Mouse (Mus musculus): ENCODE results near the gene Renbp. TPM values are rescaled to one million over a fixed set of nuclear protein-coding genes. Genes with fewer than 3 reads are reported as not detected.

The Renbp gene
- polyA plus RNA-seq, 1 experiment: 8.7 TPM

- no peak overlapping the region for H3K27ac ChIP-seq (ENCODE audit: insufficient read depth, low read length)
- no peak for TF ChIP-seq POLR2A (IDR thresholded peaks at IDR 0.05; ENCODE audit: extremely low read depth, insufficient read depth, low read length)
- TF ChIP-seq CTCF (IDR thresholded peaks at IDR 0.05; ENCODE audit: extremely low read depth, insufficient read depth, low read length): 0 out of 2 replicates have a peak, but pooled peaks have one; percentile 22
- no peaks in the 10 kb centered on the region for H3K4me1 ChIP-seq (ENCODE audit: control insufficient read depth, insufficient read depth, low read length)
- H3K4me3 ChIP-seq (ENCODE audit: insufficient read depth, low read length): no peak overlapping the region
These were observed 32.7 kb downstream of the Renbp start for GRCm38 (mm10) chrX:73897959-73898358.

GRCm38 (mm10) chrX:73895719-73896118, 34.9 kb downstream of the Renbp start, which contains the start of gene L1cam:
Gene L1cam (minus strand): TSS chrX:73896105.
- peak; percentile 46 for TF ChIP-seq CTCF (IDR thresholded peaks at IDR 0.05; ENCODE audit: extremely low read depth, insufficient read depth, low read length)
- no peak for TF ChIP-seq POLR2A (IDR thresholded peaks at IDR 0.05; ENCODE audit: extremely low read depth, insufficient read depth, low read length)
- Histone ChIP-seq H3K27ac (ENCODE audit: insufficient read depth, low read length) (no peak within 1 kb of the TSS), H3K4me3 (ENCODE audit: insufficient read depth, low read length) (no peak within 1 kb of the TSS), H3K4me1 (ENCODE audit: control insufficient read depth, insufficient read depth, low read length) (no peaks in the 10 kb centered on the region)

- H3K4me1 ChIP-seq (ENCODE audit: control insufficient read depth, insufficient read depth, low read length): no peaks in the 10 kb centered on the region
- TF ChIP-seq POLR2A (IDR thresholded peaks at IDR 0.05; ENCODE audit: extremely low read depth, insufficient read depth, low read length) (no peak), CTCF (IDR thresholded peaks at IDR 0.05; ENCODE audit: extremely low read depth, insufficient read depth, low read length) (no peak)
- no peak overlapping the region for H3K27ac ChIP-seq (ENCODE audit: insufficient read depth, low read length)
- no peak overlapping the region for H3K4me3 ChIP-seq (ENCODE audit: insufficient read depth, low read length)
These were observed 37.8 kb downstream of the Renbp start for GRCm38 (mm10) chrX:73892833-73893232.

- no peak within 1 kb of the TSS for H3K4me3 ChIP-seq (ENCODE audit: insufficient read depth, low read length)
- H3K27ac ChIP-seq (ENCODE audit: insufficient read depth, low read length): no peak within 1 kb of the TSS
- TF ChIP-seq CTCF (IDR thresholded peaks at IDR 0.05; ENCODE audit: extremely low read depth, insufficient read depth, low read length): no peak
- TF ChIP-seq POLR2A (IDR thresholded peaks at IDR 0.05; ENCODE audit: extremely low read depth, insufficient read depth, low read length): no peak
- no peaks in the 10 kb centered on the region for H3K4me1 ChIP-seq (ENCODE audit: control insufficient read depth, insufficient read depth, low read length)
These were observed 39.0 kb downstream of the Renbp start, which contains the start of gene Avpr2 for GRCm38 (mm10) chrX:73891551-73892152. Gene Avpr2 (plus strand): TSS chrX:73892102.

DNA sequence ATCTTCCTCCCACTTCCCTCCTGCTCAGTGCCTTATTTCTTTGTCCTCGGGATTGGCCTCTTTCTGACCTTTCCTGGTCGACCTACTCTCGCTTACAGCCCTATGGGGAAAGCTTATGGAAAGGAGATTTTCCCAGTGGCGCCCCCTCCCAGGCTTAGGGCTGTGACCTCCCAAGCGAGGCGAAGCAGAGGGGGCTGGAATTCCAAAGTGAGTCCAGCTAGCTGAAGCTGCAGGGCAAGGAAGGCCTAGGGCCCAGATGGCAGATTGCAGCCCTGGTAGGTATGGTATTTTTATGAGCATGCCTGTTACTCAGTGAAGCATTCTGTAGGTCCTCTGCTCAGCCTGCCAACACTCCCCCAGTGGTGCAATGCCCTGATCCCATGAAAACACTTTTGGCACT, 49.2 kb downstream of the Renbp start:
- TF ChIP-seq POLR2A (IDR thresholded peaks at IDR 0.05; ENCODE audit: extremely low read depth, insufficient read depth, low read length) (no peak), CTCF (IDR thresholded peaks at IDR 0.05; ENCODE audit: extremely low read depth, insufficient read depth, low read length) (no peak)
- H3K4me3 ChIP-seq (ENCODE audit: insufficient read depth, low read length): peak overlapping the region; percentile 78; the same call in 1 of the 2 replicates

DNA sequence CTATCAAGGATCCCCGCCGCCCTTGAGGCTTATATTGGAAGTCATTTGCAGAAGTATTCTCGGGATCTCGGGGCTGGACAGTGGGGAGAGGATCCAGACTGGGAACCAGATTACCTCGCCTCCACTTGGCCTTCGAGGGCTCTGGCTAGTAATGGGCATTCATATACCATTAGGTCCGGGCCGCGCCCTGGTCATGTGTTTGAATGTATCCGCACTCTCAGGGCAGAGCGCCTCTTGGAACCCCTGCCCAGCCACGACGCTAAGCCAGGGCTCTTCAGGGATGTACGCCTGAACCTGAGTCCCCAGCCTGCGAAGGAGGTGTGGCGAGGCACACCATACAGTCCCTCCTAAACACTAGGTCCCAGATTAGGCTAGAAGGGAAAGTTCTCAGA, 49.6 kb downstream of the Renbp start:
- peak overlapping the region; percentile 78 for H3K4me3 ChIP-seq (ENCODE audit: insufficient read depth, low read length)
- H3K27ac ChIP-seq (ENCODE audit: insufficient read depth, low read length): no peak overlapping the region
- no peaks in the 10 kb centered on the region for H3K4me1 ChIP-seq (ENCODE audit: control insufficient read depth, insufficient read depth, low read length)
- TF ChIP-seq CTCF (IDR thresholded peaks at IDR 0.05; ENCODE audit: extremely low read depth, insufficient read depth, low read length) (no peak), POLR2A (IDR thresholded peaks at IDR 0.05; ENCODE audit: extremely low read depth, insufficient read depth, low read length) (no peak)

More for the DNA sequence above, 49.2 kb downstream of the Renbp start:
- H3K27ac ChIP-seq (ENCODE audit: insufficient read depth, low read length): no peak overlapping the region
- no peaks in the 10 kb centered on the region for H3K4me1 ChIP-seq (ENCODE audit: control insufficient read depth, insufficient read depth, low read length)

DNA sequence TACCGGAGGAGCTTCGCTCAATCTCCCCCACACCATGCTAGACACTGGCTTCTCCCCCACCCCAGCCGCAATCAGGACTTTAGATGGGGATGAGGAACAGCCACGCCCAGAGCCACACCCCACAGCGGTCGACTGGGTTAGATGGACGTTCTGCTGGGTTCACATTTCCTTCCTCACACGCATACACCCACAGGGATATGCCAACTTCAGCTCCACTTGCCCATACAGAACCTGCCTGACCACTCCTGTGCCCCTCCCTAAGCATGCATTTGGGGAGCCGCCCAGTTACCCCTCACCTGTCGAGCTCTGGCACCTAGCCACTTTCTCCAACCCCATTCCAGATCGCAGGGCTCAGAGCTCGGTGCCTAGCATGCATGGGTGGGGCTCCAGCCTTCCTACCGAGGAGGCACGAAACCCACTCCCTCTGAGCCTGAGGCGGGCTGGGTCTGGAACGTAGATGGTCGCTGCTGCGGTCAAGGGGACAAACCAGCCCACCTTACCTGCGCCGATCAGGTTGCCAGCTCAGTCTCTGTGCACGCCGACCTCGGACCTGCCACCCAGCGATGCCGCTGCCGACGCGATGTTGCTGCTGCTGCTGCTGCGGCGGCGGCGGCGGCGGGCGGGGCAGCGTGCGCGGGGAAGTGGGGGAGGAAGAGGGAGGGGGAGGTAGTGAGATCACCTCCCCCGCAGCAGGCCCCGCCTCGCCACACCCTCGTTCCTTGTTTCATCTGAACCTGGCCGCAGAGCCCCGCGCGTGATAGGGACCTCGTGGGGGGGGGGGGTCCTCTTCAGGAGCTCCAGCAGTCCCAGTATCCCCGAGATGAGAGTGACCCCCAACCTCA, 50.2 kb downstream of the Renbp start:
- Histone ChIP-seq H3K4me1 (ENCODE audit: control insufficient read depth, insufficient read depth, low read length) (no peaks in the 10 kb centered on the region), H3K27ac (ENCODE audit: insufficient read depth, low read length) (0 out of 2 replicates have a peak overlapping the region, but pooled peaks have one; percentile 45), H3K4me3 (ENCODE audit: insufficient read depth, low read length) (peak overlapping the region; percentile 78)
- TF ChIP-seq POLR2A (IDR thresholded peaks at IDR 0.05; ENCODE audit: extremely low read depth, insufficient read depth, low read length) (0 out of 2 replicates have a peak, but pooled peaks have one; percentile 23), CTCF (IDR thresholded peaks at IDR 0.05; ENCODE audit: extremely low read depth, insufficient read depth, low read length) (no peak)

DNA sequence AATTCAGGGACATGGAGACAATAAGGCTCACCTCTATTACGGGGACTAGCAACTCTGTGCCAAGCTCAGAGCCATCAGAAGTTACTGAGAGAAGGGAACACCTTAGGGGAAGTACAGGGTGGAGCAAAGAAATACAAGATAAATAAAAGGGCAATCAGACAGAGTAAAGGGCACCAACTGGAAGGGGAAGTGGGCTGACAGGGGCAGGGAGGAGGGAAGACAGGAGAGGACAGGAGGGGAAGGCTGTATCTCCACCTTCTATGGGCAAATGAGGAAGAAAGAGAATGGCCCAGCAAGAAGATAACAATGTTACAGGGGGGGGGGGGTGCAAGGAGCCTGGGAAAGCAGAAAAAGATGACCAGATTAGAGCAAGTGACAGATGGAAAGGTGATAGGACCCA, 53.6 kb downstream of the Renbp start:
- Histone ChIP-seq H3K4me3 (ENCODE audit: insufficient read depth, low read length) (no peak overlapping the region), H3K4me1 (ENCODE audit: control insufficient read depth, insufficient read depth, low read length) (peaks cover 2% of the 10 kb centered on the region; the same call in 1 of the 2 replicates), H3K27ac (ENCODE audit: insufficient read depth, low read length) (no peak overlapping the region)
- TF ChIP-seq POLR2A (IDR thresholded peaks at IDR 0.05; ENCODE audit: extremely low read depth, insufficient read depth, low read length) (no peak), CTCF (IDR thresholded peaks at IDR 0.05; ENCODE audit: extremely low read depth, insufficient read depth, low read length) (no peak)

GRCm38 (mm10) chrX:73875881-73876280, 54.8 kb downstream of the Renbp start:
- Histone ChIP-seq H3K4me3 (ENCODE audit: insufficient read depth, low read length) (no peak overlapping the region), H3K27ac (ENCODE audit: insufficient read depth, low read length) (no peak overlapping the region), H3K4me1 (ENCODE audit: control insufficient read depth, insufficient read depth, low read length) (peaks cover 2% of the 10 kb centered on the region; the same call in 1 of the 2 replicates)
- no peak for TF ChIP-seq CTCF (IDR thresholded peaks at IDR 0.05; ENCODE audit: extremely low read depth, insufficient read depth, low read length)
- TF ChIP-seq POLR2A (IDR thresholded peaks at IDR 0.05; ENCODE audit: extremely low read depth, insufficient read depth, low read length): no peak

Other genes with a start within 250 kb of the Renbp start
- 85.8 and 88.1 TPM in 2 replicates for gene Bcap31, start 214.7 kb downstream of the Renbp start, polyA plus RNA-seq (2012; rRNA removed)
- gene Abcd1, start 214.3 kb downstream of the Renbp start, polyA plus RNA-seq (2012; rRNA removed): 16.6 and 16.9 TPM in 2 replicates
- gene Plxnb3, start 173.8 kb downstream of the Renbp start, polyA plus RNA-seq (2012; rRNA removed): 17.3 and 20.3 TPM in 2 replicates
- gene Srpk3, start 156.4 kb downstream of the Renbp start, polyA plus RNA-seq (2012; rRNA removed): 21.1 and 23.5 TPM in 2 replicates
- 609 and 638 TPM in 2 replicates for gene Idh3g, start 144.0 kb downstream of the Renbp start, polyA plus RNA-seq (2012; rRNA removed)
- gene Ssr4, start 143.8 kb downstream of the Renbp start, polyA plus RNA-seq (2012; rRNA removed): 148 and 151 TPM in 2 replicates
- gene Pdzd4, start 105.9 kb downstream of the Renbp start, polyA plus RNA-seq (2012; rRNA removed): 86.2 and 93.6 TPM in 2 replicates
- not detected in 2 replicates for gene Avpr2, start 38.7 kb downstream of the Renbp start, polyA plus RNA-seq (2012; rRNA removed)
- gene L1cam, start 34.7 kb downstream of the Renbp start, polyA plus RNA-seq (2012; rRNA removed): 91.8 and 97.1 TPM in 2 replicates
- 6.5 and 7.9 TPM in 2 replicates for gene Arhgap4, start 9.0 kb downstream of the Renbp start, polyA plus RNA-seq (2012; rRNA removed)
- gene Naa10, start 8.9 kb downstream of the Renbp start, polyA plus RNA-seq (2012; rRNA removed): 74.5 and 80.4 TPM in 2 replicates
- 33.1 and 33.3 TPM in 2 replicates for gene Hcfc1, start 35.5 kb upstream of the Renbp start, polyA plus RNA-seq (2012; rRNA removed)
- gene Irak1, start 93.1 kb upstream of the Renbp start, polyA plus RNA-seq (2012; rRNA removed): 80.8 and 94.9 TPM in 2 replicates
- gene Opn1mw, start 196.6 kb upstream of the Renbp start, polyA plus RNA-seq (2012; rRNA removed): 0.34 and 0.38 TPM in 2 replicates
- gene Mecp2, start 204.5 kb upstream of the Renbp start, polyA plus RNA-seq (2012; rRNA removed): 28.6 and 29.4 TPM in 2 replicates
- gene Tex28, start 237.0 kb upstream of the Renbp start, polyA plus RNA-seq (2012; rRNA removed): not detected in 2 replicates
- 0.04 and 0.09 TPM in 2 replicates for gene Tktl1, start 246.4 kb upstream of the Renbp start, polyA plus RNA-seq (2012; rRNA removed)